Mouse (Mus musculus) layer of hippocampus, adult 2 months (tissue): ENCODE data around the gene Ptpn3. TPM values are rescaled to one million over a fixed set of nuclear protein-coding genes. Genes with fewer than 3 reads are reported as not detected.
"Not testable (repeated sequence)": the region's sequence is repeated elsewhere in the genome, so short reads cannot be mapped to it uniquely, and the experiment has no call there.

ENCODE experiments used
- DNase-seq, 2 experiments: peaks; one replicate each; pipeline ENCODE4 v3.0.0; 2022; ENCODE audit warnings: low spot score in 2 of 2
- H3K27ac ChIP-seq: fragments of 200-600 bp; 2 replicates; pipeline ENCODE4 v1.8.1; 2022
- H3K4me3 ChIP-seq: fragments of 200-600 bp; 2 replicates; pipeline ENCODE4 v1.8.1; 2022; ENCODE audit warnings: mild to moderate bottlenecking
- CTCF ChIP-seq: fragments of 200-600 bp; conservative IDR thresholded peaks from 2 replicates; pipeline ENCODE4 v1.8.1; 2022; ENCODE audit warnings: antibody characterized with exemption, mild to moderate bottlenecking, moderate library complexity
- total RNA-seq, 2 experiments: library from RNA; stranded (reverse); gene quantifications; 2 replicates each; pipeline ENCODE4 v1.2.3; 2021

Ptpn3 gene
- total RNA-seq, 2 experiments from 2014 or later: 76.6 to 92.1 TPM

DNA sequence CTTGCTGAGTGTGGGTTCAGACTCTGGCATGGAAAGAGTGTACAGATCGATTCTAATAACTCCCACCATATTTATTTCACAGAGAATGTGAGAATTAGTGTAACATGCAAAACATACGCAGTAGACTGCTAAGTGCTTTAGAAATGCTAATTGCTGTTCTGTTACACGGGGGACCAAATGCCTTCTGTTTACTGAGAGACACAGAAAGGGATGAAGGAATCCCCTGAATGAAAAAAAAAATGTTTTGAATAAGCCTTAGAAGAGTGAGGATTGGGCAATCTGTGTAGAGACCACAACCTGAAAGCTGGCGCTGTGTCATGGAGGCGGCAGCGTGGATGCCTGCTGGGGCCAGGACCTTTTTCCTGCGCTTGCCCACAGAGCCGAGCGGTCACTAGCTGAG, 86.8 kb downstream of the Ptpn3 start:
- Histone ChIP-seq H3K4me3 (no peak overlapping the region), H3K27ac (no peak overlapping the region)
- TF ChIP-seq CTCF: no peak
- DNase-seq: no peak

GRCm38 (mm10) chr4:57214114-57214513, 87.5 kb downstream of the Ptpn3 start:
- H3K27ac ChIP-seq: no peak overlapping the region
- TF ChIP-seq CTCF: no peak
- H3K4me3 ChIP-seq: no peak overlapping the region
- no peak for DNase-seq

DNA sequence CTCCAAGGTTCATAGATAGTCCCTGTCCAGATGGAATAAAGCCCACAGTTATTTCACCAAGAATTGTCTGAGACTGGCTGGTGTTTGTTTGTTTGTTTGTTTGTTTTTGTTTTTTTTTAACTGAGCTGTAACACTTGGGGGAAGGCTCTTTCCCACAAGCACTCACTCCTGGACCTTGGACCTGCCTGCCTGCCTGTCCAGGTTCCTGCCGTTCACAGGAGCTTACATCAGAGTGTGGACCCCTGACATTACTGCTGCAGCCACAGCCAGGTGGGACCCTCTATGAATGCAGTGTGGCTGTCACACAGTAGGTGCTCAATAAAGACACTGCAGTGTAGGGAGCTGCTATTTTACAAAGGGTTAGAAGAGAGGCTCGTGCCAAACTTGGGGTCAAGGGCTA, 89.9 kb downstream of the Ptpn3 start:
- Histone ChIP-seq H3K27ac (no peak overlapping the region), H3K4me3 (no peak overlapping the region)
- no peak for TF ChIP-seq CTCF
- no peak for DNase-seq

DNA sequence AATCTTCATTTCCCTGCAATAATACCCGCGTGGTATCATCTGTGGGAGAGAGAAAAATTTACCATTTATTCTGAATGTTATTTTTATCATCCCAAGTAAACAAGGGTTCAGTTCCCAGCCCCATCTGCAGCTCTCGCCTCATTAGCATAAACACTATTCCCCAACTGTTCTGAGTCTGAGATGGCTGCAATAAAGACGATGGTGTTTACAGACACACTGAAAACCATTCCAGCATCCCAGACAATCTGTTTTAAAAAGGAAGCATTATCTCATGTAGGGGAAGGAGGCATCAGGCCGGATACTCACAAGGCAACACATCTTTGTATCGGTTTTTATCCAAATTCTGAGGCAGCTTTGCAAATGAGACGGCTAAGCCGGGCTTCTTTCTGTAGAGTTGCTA, 95.7 kb downstream of the Ptpn3 start:
- Histone ChIP-seq H3K4me3 (no peak overlapping the region), H3K27ac (no peak overlapping the region; the same call in 1 of the 2 replicates)
- no peak for TF ChIP-seq CTCF
- DNase-seq: peak; percentile 32 to 66

- no peak overlapping the region for H3K27ac ChIP-seq
Observed at GRCm38 (mm10) chr4:57204780-57205179, 96.9 kb downstream of the Ptpn3 start.

GRCm38 (mm10) chr4:57202660-57203361, 98.8 kb downstream of the Ptpn3 start:
- DNase-seq: no peak
- TF ChIP-seq CTCF: no peak
- Histone ChIP-seq H3K4me3 (no peak overlapping the region), H3K27ac (no peak overlapping the region)

More at GRCm38 (mm10) chr4:57204780-57205179, 96.9 kb downstream of the Ptpn3 start:
- no peak for TF ChIP-seq CTCF
- DNase-seq: no peak
- no peak overlapping the region for H3K4me3 ChIP-seq

- TF ChIP-seq CTCF: no peak
Observed at GRCm38 (mm10) chr4:57202132-57202531, 99.5 kb downstream of the Ptpn3 start.

GRCm38 (mm10) chr4:57200661-57201060, 101.0 kb downstream of the Ptpn3 start:
- no peak for DNase-seq
- H3K27ac ChIP-seq: no peak overlapping the region
- TF ChIP-seq CTCF: no peak
- no peak overlapping the region for H3K4me3 ChIP-seq

More at GRCm38 (mm10) chr4:57202132-57202531, 99.5 kb downstream of the Ptpn3 start:
- DNase-seq: no peak
- Histone ChIP-seq H3K27ac (no peak overlapping the region), H3K4me3 (no peak overlapping the region)

DNA sequence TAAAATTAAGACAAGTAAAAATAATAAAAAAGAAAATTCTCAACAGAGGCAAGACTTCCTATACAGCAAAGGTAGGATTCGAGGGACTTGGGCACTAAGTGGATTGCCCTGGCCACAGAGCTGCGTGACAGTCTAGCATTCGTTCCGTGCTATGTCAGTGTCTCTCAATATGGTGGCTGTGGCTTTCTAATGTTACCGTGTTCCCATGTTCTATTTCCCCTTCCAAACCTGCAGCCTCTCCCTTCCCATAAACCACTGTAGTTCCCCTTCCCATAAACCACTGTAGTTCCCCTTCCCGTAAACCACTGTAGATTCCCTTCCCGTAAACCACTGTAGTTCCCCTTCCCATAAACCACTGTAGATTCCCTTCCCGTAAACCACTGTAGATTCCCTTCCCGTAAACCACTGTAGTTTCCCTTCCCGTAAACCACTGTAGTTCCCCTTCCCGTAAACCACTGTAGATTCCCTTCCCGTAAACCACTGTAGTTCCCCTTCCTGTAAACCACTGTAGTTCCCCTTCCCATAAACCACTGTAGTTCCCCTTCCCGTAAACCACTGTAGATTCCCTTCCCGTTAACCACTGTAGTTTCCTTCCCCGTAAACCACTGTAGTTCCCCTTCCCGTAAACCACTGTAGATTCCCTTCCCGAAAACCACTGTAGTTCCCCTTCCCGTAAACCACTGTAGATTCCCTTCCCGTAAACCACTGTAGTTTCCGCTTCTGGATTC, 102.8 kb downstream of the Ptpn3 start:
- not testable (repeated sequence) for H3K4me3 ChIP-seq, H3K27ac ChIP-seq, DNase-seq

- TF ChIP-seq CTCF: no peak
- DNase-seq: no peak
- Histone ChIP-seq H3K27ac (no peak overlapping the region; the same call in 1 of the 2 replicates), H3K4me3 (no peak overlapping the region)
Observed at GRCm38 (mm10) chr4:57191543-57192283, 109.9 kb downstream of the Ptpn3 start.

DNA sequence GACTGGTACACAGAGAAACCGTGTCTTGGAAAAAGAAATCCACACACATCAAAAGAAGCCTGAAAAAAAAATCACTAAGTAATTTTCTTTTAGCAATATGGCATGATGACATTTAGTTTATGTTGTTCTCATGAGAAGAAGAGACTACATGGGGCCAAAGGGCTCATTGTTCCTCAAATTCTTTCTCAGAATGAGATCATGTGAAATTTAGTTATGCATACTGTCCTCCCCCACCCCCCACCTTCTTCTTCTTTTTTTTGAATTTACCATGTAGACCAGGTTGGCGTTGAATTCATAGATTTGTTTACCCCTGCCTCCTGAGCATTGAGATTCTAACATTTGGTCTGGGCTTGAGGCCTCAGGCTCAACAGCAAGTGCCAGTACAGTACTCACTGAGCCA, 111.8 kb downstream of the Ptpn3 start:
- no peak for DNase-seq
- TF ChIP-seq CTCF: no peak
- H3K27ac ChIP-seq: no peak overlapping the region

GRCm38 (mm10) chr4:57186035-57186434, 115.6 kb downstream of the Ptpn3 start:
- DNase-seq: no peak
- no peak overlapping the region for H3K4me3 ChIP-seq
- TF ChIP-seq CTCF: no peak
- no peak overlapping the region for H3K27ac ChIP-seq

More for the DNA sequence above, 111.8 kb downstream of the Ptpn3 start:
- no peak overlapping the region for H3K4me3 ChIP-seq

- no peak for TF ChIP-seq CTCF
- Histone ChIP-seq H3K4me3 (no peak overlapping the region), H3K27ac (no peak overlapping the region)
- DNase-seq: no peak
Observed at GRCm38 (mm10) chr4:57185462-57185861, 116.2 kb downstream of the Ptpn3 start.
